Mouse (Mus musculus) lung, adult 2 months (tissue): ENCODE measurements at regions not wholly inside any gene's neighbourhood (a gene's known extent, or its start where the extent isn't known, plus 50 kb on each side); places are given as distances from the start of the nearest gene placed in this dataset.

Source experiments
- CTCF ChIP-seq: fragments of 200-500 bp; IDR thresholded peaks from 2 replicates; pipeline ENCODE4 v1.5.1; 2011; ENCODE audit warnings: mild to moderate bottlenecking, low read length, control low read depth; ENCODE audit not compliant: insufficient read depth
- POLR2A ChIP-seq: fragments of 200-500 bp; IDR thresholded peaks from 2 replicates; pipeline ENCODE4 v1.6.1; 2011; ENCODE audit warnings: low read depth, mild to moderate bottlenecking, control low read depth, low read length, borderline replicate concordance; ENCODE audit errors: extremely low read depth

DNA sequence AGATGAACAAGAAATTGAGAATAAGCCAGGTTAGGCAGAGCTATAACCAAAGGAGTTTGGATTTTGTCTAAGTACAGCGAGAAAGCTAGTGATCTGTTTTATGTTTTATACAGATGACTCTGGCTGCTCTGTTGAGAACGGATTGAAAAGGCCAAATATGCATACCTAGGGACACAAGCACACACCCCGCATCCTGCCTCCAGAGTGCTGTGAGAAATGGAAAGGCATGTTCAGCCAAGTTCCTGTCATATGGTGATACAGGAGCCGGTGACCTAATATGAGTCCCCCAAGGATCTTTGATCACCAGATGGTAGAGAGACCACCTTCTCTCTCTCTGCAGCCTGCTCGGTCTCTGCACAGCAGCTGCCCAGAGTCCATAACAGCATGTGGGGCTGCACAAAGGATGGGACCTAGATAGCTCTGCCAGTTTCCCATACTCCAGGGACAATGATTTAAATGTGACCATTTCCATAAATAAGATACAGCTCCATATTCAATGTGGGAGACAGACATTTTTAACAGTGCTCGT, 826.5 kb downstream of the Mat2b start:
- TF ChIP-seq CTCF (no peak), POLR2A (no peak)
